Mouse (Mus musculus): Measurements from ENCODE around the gene Uaca.
"Not testable (repeated sequence)": the region's sequence is repeated elsewhere in the genome, so short reads cannot be mapped to it uniquely, and the experiment has no call there.

Uaca gene

GRCm38 (mm10) chr9:60790282-60790681 lies 4.1 kb upstream of the Uaca start:
- in situ Hi-C loops (cut with MboI, MseI): no loop called here

- in situ Hi-C loops (cut with MboI, MseI): no loop called here
Observed at GRCm38 (mm10) chr9:60794841-60795351, 554 bp downstream of the Uaca start.

GRCm38 (mm10) chr9:60796076-60796475 lies 1.7 kb downstream of the Uaca start:
- in situ Hi-C loops (cut with MboI, MseI): no loop called here

DNA sequence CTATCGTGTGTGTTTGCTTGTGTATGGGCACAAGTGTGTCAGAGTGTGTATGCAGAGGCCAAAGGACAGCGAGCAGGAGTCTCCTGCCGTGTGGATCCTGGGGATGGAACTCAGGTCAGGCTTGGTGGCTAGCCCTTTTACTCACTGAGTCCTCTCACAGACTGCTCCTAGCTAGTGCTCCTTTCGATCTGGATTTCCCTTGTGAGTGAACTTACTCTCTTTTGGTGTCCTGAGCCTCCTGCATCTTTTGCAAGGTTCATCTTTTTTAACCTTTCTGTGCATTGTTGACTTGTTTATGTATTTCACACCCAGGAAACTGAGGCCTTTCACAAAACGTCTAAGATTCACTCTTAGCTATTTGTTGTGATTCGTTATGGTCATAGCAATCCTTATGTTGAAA lies 2.8 kb downstream of the Uaca start:
- in situ Hi-C loops (cut with MboI, MseI): no loop called here

- in situ Hi-C loops (cut with MboI, MseI): no loop called here
Observed at GRCm38 (mm10) chr9:60799061-60799460, 4.7 kb downstream of the Uaca start.

DNA sequence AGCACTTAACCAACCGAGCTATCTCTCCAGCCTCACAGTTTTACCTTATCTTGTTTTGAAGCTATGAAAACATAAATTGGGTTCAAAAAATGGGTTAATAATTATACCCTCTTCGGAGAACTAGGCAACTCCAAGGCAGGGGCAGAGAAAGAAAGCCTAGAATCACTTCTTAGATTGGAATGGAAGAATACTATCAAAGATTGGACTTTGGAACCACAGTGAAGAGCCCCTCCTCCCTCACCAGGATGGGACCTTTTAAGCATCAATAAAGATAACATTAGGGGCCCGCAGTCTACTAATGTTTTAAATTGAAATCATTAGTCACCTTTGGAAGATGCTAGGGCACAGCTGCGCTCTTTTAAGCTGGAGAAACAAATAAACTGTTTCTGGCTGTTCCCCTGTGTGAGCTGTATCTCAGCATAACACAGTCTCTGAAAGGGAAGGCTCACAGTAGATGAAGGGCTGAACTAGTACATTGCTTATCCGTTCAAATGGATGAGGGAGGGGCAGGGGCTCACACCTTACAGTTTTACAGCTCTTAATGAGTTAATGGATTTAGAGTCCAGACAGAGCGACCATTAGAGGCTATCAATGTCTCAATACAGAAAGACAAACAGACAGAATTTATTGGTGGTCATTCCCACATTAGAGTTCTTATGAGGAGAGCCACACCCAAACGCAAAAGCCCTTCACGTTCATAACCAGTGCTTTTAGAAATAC lies 6.5 kb downstream of the Uaca start:
- in situ Hi-C loops (cut with MboI, MseI): no loop called here

- in situ Hi-C loops (cut with MboI, MseI): no loop called here
Observed at GRCm38 (mm10) chr9:60801746-60802145, 7.4 kb downstream of the Uaca start.

DNA sequence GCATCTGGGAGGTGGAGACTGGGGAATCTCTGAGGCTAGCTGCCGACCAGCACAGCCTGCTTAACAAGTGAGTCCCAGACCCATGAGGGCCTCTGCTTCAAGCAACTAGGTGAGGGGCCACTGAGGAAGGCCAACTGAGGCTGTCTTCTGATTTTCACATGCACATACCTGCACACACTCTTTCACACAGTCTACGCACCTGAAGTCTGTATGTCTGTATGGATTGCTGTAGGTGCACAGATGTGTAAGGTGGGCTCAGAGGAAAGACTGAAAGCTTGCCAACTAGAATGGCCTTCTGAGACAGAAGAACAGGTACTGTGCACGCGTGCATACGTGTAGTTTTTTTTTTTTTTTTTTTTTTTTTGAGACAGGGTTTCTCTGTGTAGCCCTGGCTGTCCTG lies 8.0 kb downstream of the Uaca start:
- in situ Hi-C loops (cut with MboI, MseI): no loop called here

DNA sequence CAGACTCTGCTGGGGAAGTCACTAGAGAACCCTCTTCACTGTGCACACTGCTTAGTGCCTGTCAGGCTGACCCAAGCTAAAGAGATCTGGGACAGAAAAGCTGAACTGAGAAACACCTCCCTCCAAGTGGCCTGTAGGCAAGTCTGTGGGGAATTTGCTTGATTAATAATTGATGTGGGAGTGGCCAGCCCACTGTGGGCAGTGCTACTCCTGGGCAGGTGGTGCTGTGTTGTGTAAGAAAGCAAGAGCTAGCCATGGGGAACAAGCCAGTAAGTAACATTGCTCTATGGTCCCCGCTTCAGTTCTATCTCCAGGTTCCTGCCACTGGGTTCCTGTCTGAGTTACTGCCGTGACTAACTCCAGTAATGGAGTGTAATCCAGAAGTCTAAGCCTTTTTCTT lies 11.7 kb downstream of the Uaca start:
- in situ Hi-C loops (cut with MboI, MseI): no loop called here

GRCm38 (mm10) chr9:60807996-60808395 lies 13.7 kb downstream of the Uaca start:
- in situ Hi-C loops (cut with MboI, MseI): no loop called here

DNA sequence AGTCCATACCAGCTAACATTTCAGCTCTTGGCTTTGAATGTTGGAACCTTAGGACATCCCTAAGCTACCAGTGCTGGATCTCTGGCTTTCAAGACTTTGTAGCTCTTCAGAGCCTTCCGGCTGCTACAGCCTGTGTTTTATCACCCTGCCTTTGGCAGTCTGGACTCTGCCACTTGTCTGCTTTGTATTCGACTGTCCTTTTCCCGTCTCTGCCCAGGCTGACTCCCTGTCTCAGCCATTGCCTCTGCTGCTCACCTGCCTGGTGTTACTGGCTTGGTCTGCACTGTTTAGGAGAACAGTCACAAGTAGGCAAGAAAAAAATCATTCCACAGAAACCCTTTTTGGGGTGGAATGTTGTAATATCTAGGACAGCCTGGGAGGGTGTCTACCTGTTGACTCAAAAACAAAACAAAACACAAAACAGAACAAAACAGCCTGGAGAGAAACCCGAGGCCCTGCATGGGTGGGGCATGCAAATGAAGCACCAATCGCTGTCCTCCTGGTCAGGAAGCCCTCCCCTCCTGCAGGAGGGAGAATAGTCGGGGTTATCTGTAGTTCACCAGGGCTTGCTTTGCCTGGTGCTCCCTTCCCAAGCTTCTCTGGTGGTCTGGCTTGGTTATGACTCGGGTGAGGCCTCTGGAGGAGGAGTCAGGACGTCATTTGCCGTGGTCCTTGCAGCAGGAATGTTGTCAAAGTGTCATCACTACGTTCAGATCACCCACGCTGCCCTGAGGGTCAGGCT lies 19.0 kb downstream of the Uaca start:
- in situ Hi-C loops (cut with MboI, MseI): no loop called here

- in situ Hi-C loops (cut with MboI, MseI): no loop called here
Observed at GRCm38 (mm10) chr9:60815502-60815901, 21.2 kb downstream of the Uaca start.

- in situ Hi-C loops (cut with MboI, MseI): no loop called here
Observed at GRCm38 (mm10) chr9:60817585-60817984, 23.2 kb downstream of the Uaca start.

DNA sequence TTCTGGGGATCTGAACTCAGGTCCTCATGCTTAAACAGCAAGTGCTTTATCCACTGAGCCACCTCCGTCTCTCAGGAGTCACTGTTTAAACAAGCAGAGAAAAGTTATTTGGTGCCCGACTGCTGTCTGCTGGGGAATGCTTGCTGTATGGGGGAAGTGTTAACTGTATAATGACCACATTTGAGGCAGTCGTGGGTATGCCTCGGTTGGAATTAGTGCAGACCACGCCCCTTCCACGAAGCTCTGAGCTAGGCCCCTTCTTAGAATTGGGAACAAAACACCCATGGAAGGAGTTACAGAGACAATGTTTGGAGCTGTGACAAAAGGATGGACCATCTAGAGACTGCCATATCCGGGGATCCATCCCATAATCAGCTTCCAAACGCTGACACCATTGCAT lies 24.2 kb downstream of the Uaca start:
- in situ Hi-C loops (cut with MboI, MseI): not testable (repeated sequence)

DNA sequence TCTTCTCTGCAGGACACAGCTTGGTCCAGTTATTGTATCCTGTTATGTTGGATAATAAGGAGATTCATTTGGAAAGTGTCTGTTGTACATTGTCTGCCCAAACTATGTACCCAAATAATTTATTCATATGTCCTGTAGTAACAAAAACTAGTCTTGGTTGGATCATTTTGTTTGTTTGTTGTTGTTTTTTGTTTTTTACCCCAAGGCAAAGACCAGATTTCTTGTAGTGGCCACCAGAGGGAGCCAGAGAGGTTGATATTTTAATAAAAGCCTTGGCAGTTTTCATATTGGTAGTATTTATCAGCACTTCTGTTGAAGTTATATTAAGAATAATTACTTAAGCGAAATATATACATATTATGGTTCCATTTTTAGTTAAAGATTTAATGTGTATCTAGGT lies 25.0 kb downstream of the Uaca start:
- in situ Hi-C loops (cut with MboI, MseI): no loop called here

- in situ Hi-C loops (cut with MboI, MseI): no loop called here
Observed at GRCm38 (mm10) chr9:60821501-60821900, 27.2 kb downstream of the Uaca start.

GRCm38 (mm10) chr9:60822681-60823080 lies 28.3 kb downstream of the Uaca start:
- in situ Hi-C loops (cut with MboI, MseI): no loop called here

DNA sequence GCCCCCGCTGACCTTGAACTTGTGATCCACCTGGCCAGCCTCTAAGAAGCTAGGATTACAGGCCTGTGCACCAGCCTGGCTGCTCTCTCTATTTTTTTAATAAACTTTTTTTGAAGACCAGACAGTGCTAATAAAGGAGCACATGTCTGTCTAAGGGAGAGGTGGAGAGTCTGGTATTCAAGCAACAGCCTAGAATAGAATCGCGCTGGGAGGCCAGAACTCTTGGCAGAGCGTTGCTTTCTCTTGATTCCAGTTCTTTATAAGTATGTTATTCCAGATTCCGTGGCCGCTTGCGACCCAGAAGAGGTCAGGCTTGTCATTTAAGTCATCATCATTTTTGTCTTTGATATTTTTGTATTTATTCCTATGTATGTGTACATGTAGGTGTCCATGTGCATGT lies 31.2 kb downstream of the Uaca start:
- in situ Hi-C loops (cut with MboI, MseI): no loop called here

- in situ Hi-C loops (cut with MboI, MseI): no loop called here
Observed at GRCm38 (mm10) chr9:60826759-60827158, 32.4 kb downstream of the Uaca start.

GRCm38 (mm10) chr9:60828196-60828595 lies 33.9 kb downstream of the Uaca start:
- in situ Hi-C loops (cut with MboI, MseI): no loop called here

DNA sequence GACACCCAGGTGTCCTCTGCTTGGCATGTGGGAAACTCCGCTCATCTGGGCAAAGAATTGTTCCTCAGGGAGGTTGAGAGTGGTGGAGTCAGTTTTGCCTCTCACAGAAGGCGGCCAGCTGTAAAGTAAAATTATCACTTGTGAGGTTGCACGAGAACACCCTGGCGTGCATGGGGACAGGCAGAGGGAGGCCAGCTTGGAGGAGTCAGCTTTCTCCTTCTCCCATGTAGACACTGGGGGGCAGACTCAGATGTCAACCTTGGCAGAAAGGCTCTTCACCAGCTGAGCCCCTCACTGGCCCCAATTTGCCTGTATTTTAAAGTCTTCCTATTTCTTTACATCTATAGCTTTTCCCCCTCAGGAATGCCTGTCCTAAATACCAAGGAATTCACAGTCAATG lies 35.3 kb downstream of the Uaca start:
- in situ Hi-C loops (cut with MboI, MseI): no loop called here

DNA sequence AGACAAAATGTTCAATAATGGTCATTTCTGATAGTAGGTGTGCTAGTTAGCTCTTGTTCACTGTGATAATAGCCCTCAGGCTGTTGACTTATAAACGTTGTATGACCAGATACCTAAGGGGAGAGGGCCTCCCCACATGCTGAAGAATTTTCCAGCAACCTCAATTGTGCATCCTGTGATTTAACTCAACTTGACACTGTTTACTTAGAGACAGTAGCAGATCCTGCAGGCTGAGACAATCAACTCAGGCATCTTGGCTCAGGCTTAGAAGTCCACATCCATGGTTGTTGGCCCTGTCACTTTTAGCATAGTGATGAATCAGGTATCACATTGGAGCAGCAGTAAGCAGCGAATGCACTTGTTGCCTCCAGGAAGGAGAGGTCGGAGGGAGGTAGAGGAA lies 35.7 kb downstream of the Uaca start:
- in situ Hi-C loops (cut with MboI, MseI): no loop called here

DNA sequence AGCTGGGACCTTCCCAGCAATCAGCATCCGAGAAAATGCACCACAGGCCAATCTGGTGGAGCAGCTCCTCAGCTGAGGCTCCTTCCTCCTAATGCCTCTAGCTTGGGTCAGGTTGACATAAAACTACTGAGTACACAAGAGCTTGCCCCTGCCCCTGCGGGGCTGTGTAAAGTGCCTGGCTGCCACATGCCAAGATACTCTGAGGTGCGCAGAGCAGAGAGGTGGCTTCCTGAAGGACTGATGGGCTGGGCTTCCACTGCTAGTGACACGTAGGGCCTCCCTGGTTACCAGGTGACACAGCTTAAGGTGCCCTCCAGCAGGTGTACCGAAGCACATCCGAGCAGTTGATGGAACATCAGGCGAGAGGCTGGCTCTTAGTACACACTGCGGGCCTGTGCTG lies 37.9 kb downstream of the Uaca start:
- in situ Hi-C loops (cut with MboI, MseI): no loop called here
